Mouse (Mus musculus) lung, adult 2 months (tissue): ENCODE data around the gene 1700003E16Rik.

ENCODE experiments used
- CTCF ChIP-seq: fragments of 200-500 bp; IDR thresholded peaks from 2 replicates; pipeline ENCODE4 v1.5.1; 2011; ENCODE audit warnings: mild to moderate bottlenecking, low read length, control low read depth; ENCODE audit not compliant: insufficient read depth
- POLR2A ChIP-seq: fragments of 200-500 bp; IDR thresholded peaks from 2 replicates; pipeline ENCODE4 v1.6.1; 2011; ENCODE audit warnings: low read depth, mild to moderate bottlenecking, control low read depth, low read length, borderline replicate concordance; ENCODE audit errors: extremely low read depth

- TF ChIP-seq CTCF (no peak), POLR2A (no peak)
Observed at GRCm38 (mm10) chr6:83165026-83165606, 8.9 kb downstream of the 1700003E16Rik start.
